Mouse (Mus musculus): Measurements from ENCODE around the gene Setd4.

DNA sequence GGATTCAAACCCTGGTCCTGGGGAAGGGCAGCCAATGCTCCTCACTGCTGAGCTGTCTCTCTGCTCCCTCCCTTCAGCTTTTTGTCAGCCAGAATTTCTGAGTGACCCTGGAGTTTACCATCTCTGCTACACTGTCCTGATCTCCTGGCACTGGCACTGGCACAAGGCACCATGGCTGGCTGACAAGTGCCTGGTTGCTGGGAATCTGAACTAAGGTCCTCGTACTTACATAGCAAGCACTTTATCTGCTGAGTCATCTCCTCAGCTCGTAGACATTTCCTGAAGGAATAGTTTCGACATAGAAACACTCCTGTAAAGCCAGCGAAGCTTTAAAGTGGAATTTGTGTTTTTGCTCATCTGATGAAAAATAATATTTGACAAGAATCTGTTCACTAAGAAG, 40.1 kb upstream of the Setd4 start:
- TF ChIP-seq CTCF (IDR thresholded peaks at IDR 0.05), result no peak
- no peak for TF ChIP-seq POLR2A (IDR thresholded peaks at IDR 0.05; ENCODE audit: insufficient read depth, low read depth, low read length)
